Mouse (Mus musculus): ENCODE measurements around the gene Qk. TPM values are rescaled to one million over a fixed set of nuclear protein-coding genes. Genes with fewer than 3 reads are reported as not detected.

Qk gene
- 165 and 326 TPM in 2 replicates for polyA plus RNA-seq (2012; ENCODE audit: insufficient read depth, insufficient read length, missing spikeins)

DNA sequence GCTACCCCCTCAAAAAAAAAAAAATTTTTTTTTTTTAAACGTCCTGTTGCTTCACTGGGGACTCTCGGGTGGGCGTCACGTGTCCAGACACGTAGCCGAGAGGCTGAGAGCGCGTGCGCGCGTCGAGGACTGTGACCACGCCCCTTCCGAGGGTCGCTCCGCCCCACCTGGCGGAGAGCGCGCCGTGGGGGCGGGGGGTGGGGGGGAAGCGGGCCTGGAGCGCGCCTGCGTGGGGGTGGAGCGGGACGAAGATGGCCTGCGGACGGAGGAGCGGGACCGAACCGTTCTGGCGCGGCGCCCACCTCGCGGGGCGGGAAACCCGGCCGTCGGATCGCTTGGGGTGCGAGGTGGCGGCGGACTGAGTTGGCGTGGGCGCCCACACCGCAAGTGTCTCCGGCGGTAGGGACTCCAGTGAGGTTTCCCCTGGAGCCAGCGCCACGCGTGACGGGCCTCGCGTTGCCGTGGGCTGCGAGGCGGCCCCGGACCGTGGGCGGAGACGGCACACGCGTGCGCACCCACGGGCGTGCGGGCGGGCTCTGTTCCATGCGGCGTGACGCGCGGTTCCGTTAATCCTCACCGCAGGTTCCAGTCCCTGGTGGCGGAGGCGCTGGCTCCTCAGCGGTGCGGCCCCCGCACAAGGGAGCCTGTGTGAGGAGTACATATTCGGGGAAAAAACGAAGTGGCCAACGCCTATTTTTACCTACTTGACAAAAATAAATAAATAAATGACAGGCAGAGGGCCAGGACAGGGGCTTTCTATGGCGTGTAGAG is at the start of gene Qk:
Qk (minus strand) TSS at position 170 of the 771 bp plus-strand sequence.
- Histone ChIP-seq H3K4me3 (ENCODE audit: insufficient read depth, low read depth, low read length) (peak within 1 kb of the TSS; percentile 93), H3K27ac (replicated peaks; ENCODE audit: low read depth, low read length) (peak within 1 kb of the TSS; percentile 98), H3K4me1 (ENCODE audit: control insufficient read depth, insufficient read depth, insufficient read length, low read length) (peaks cover 4% of the 10 kb centered on the region; the same call in 1 of the 2 replicates)

GRCm38 (mm10) chr17:10367044-10367443 is 47.4 kb upstream of the Qk start:
- Histone ChIP-seq H3K4me1 (ENCODE audit: control insufficient read depth, insufficient read depth, insufficient read length, low read length) (peaks cover 20% of the 10 kb centered on the region), H3K27ac (replicated peaks; ENCODE audit: low read depth, low read length) (peak overlapping the region; percentile 73), H3K4me3 (ENCODE audit: insufficient read depth, low read depth, low read length) (no peak overlapping the region)

GRCm38 (mm10) chr17:10366577-10366976 is 46.9 kb upstream of the Qk start:
- Histone ChIP-seq H3K4me1 (ENCODE audit: control insufficient read depth, insufficient read depth, insufficient read length, low read length) (peaks cover 20% of the 10 kb centered on the region), H3K27ac (replicated peaks; ENCODE audit: low read depth, low read length) (peak overlapping the region; percentile 46), H3K4me3 (ENCODE audit: insufficient read depth, low read depth, low read length) (no peak overlapping the region)

GRCm38 (mm10) chr17:10365501-10366482 is 46.1 kb upstream of the Qk start:
- Histone ChIP-seq H3K4me3 (ENCODE audit: insufficient read depth, low read depth, low read length) (no peak overlapping the region), H3K4me1 (ENCODE audit: control insufficient read depth, insufficient read depth, insufficient read length, low read length) (peaks cover 16% of the 10 kb centered on the region), H3K27ac (replicated peaks; ENCODE audit: low read depth, low read length) (no peak overlapping the region)

GRCm38 (mm10) chr17:10363151-10363550 is 43.5 kb upstream of the Qk start:
- Histone ChIP-seq H3K27ac (replicated peaks; ENCODE audit: low read depth, low read length) (no peak overlapping the region), H3K4me1 (ENCODE audit: control insufficient read depth, insufficient read depth, insufficient read length, low read length) (peaks cover 16% of the 10 kb centered on the region), H3K4me3 (ENCODE audit: insufficient read depth, low read depth, low read length) (no peak overlapping the region)

GRCm38 (mm10) chr17:10361882-10362291 is 42.2 kb upstream of the Qk start:
- Histone ChIP-seq H3K27ac (replicated peaks; ENCODE audit: low read depth, low read length) (no peak overlapping the region), H3K4me3 (ENCODE audit: insufficient read depth, low read depth, low read length) (no peak overlapping the region), H3K4me1 (ENCODE audit: control insufficient read depth, insufficient read depth, insufficient read length, low read length) (peaks cover 15% of the 10 kb centered on the region)

GRCm38 (mm10) chr17:10360738-10361137 is 41.1 kb upstream of the Qk start:
- Histone ChIP-seq H3K4me3 (ENCODE audit: insufficient read depth, low read depth, low read length) (no peak overlapping the region), H3K4me1 (ENCODE audit: control insufficient read depth, insufficient read depth, insufficient read length, low read length) (peaks cover 19% of the 10 kb centered on the region), H3K27ac (replicated peaks; ENCODE audit: low read depth, low read length) (no peak overlapping the region)

GRCm38 (mm10) chr17:10359466-10359865 is 39.8 kb upstream of the Qk start:
- Histone ChIP-seq H3K4me3 (ENCODE audit: insufficient read depth, low read depth, low read length) (no peak overlapping the region), H3K4me1 (ENCODE audit: control insufficient read depth, insufficient read depth, insufficient read length, low read length) (peaks cover 19% of the 10 kb centered on the region), H3K27ac (replicated peaks; ENCODE audit: low read depth, low read length) (peak overlapping the region; percentile 58)

DNA sequence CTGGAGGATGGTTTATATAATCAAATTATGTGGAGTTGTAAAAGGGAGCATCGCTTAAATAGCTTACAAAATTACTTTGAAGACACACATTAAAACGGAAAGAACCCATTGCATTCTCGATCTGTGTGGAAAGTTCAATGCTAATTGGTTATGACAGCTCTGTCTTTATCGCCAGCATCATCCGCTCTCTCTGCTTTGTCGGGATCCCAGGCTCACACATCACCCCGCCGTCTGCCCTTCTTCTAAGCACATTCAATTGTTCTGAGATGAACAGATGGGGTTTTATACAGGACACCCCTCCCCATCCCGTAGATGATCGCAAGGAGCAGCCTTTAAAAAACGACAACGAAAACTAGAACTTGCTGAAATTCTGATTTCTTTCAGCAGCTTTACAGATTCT is 37.7 kb upstream of the Qk start:
- Histone ChIP-seq H3K4me1 (ENCODE audit: control insufficient read depth, insufficient read depth, insufficient read length, low read length) (peaks cover 19% of the 10 kb centered on the region), H3K4me3 (ENCODE audit: insufficient read depth, low read depth, low read length) (no peak overlapping the region), H3K27ac (replicated peaks; ENCODE audit: low read depth, low read length) (no peak overlapping the region)

DNA sequence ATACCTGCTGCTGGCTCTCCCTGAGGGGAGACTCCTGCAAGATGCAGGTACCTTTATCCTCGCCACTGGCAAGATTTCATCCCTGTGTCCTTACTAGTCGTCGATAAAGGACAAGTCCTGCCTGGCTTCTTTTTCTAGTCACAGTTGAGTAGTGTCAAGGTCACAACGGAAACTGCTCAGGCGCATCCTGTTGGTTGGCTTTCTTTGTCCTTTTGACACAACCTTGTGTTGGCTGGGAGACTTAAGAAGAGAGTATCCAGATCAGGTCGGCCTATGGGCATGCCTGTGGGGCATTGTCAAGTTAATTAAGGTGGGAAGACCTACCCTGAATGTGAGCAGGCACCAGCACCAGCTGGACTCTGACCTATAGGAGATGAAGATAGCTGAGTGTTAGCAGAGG is 36.6 kb upstream of the Qk start:
- no peak overlapping the region for H3K4me3 ChIP-seq (ENCODE audit: insufficient read depth, low read depth, low read length)
- peaks cover 19% of the 10 kb centered on the region for H3K4me1 ChIP-seq (ENCODE audit: control insufficient read depth, insufficient read depth, insufficient read length, low read length)
- no peak overlapping the region for H3K27ac ChIP-seq (replicated peaks; ENCODE audit: low read depth, low read length)

- Histone ChIP-seq H3K27ac (replicated peaks; ENCODE audit: low read depth, low read length) (no peak overlapping the region), H3K4me1 (ENCODE audit: control insufficient read depth, insufficient read depth, insufficient read length, low read length) (peaks cover 19% of the 10 kb centered on the region), H3K4me3 (ENCODE audit: insufficient read depth, low read depth, low read length) (no peak overlapping the region)
Observed at GRCm38 (mm10) chr17:10355746-10356145, 36.1 kb upstream of the Qk start.

DNA sequence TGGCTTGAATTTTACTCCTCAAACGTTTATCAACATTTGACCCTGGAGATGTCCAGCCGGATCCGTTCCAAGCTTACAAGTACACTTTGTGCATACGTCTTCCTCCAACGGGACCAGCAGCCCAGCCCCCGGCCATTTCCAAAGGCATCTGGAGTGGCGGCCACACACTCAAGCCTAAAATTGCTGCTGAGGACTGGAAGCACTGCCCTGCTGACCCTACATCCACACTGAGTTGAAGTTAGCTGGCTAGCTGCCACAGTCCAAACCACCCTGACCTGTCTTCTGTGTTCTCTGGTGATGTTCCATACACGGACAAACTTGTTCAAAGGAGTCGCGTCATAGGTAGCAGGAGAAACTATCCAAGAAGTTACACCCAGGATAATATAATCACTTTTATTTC is 18.6 kb upstream of the Qk start:
- no peak overlapping the region for H3K27ac ChIP-seq (replicated peaks; ENCODE audit: low read depth, low read length)
- no peak overlapping the region for H3K4me3 ChIP-seq (ENCODE audit: insufficient read depth, low read depth, low read length)

DNA sequence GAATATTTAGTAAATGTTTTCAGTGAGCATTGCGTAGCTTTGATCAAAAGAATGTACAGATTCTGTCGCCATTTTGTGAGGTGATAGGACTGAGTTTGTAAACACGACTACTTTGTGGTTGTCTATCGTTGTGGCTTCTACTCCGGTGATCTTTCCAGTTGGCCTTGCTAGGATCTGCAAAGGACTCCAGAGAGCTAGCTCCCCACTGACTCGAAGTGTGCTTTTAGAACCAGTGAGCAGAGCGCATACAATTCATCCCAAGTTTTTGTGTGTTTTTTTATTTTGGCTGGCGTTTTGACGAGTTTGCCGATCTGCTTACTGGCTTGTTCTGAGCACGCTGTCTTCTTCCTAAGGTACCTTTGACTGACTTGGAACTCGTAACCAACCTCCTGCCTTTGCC is 16.9 kb upstream of the Qk start:
- H3K4me3 ChIP-seq (ENCODE audit: insufficient read depth, low read depth, low read length): 0 out of 2 replicates have a peak overlapping the region, but pooled peaks have one; percentile 1
- H3K27ac ChIP-seq (replicated peaks; ENCODE audit: low read depth, low read length): peak overlapping the region; percentile 51
- peaks cover 9% of the 10 kb centered on the region for H3K4me1 ChIP-seq (ENCODE audit: control insufficient read depth, insufficient read depth, insufficient read length, low read length)

More for the DNA sequence above, 18.6 kb upstream of the Qk start:
- H3K4me1 ChIP-seq (ENCODE audit: control insufficient read depth, insufficient read depth, insufficient read length, low read length): peaks cover 23% of the 10 kb centered on the region

GRCm38 (mm10) chr17:10335809-10336499 is 16.3 kb upstream of the Qk start:
- Histone ChIP-seq H3K4me1 (ENCODE audit: control insufficient read depth, insufficient read depth, insufficient read length, low read length) (peaks cover 9% of the 10 kb centered on the region), H3K27ac (replicated peaks; ENCODE audit: low read depth, low read length) (peak overlapping the region; percentile 83)

More at GRCm38 (mm10) chr17:10335809-10336499, 16.3 kb upstream of the Qk start:
- peak overlapping the region; percentile 71 for H3K4me3 ChIP-seq (ENCODE audit: insufficient read depth, low read depth, low read length)

All from brown adipose tissue, adult 24 weeks (tissue).